Comparison of ENCODE assay signal across 10 mouse cellular contexts in genomic region chr9:72635134-72635533, GRCm38 (mm10). TPM values are rescaled to one million over a fixed set of nuclear protein-coding genes. Genes with fewer than 3 reads are reported as not detected.
DNase-seq lines count a peak whose midpoint lies in the region; ATAC-seq and TF ChIP-seq lines count a peak whose summit lies in the region.
"Had no signal": no experiment of that assay in that cellular context is flagged by ENCODE, and none has a peak within 500 bp of the region (broad histone marks: within the 10 kb centered on the region; RNA-seq: fewer than 3 reads in every experiment).

No protein-coding gene starts in this region.

- no peaks in the 10 kb centered on the region for H3K27me3 ChIP-seq in kidney, adult 2 months (replicated peaks; ENCODE audit: control insufficient read depth, insufficient read depth, low read length)
- H3K27me3 ChIP-seq in kidney, embryonic 14.5 days (ENCODE audit: control insufficient read depth, insufficient read depth, low read length) = no peaks in the 10 kb centered on the region
- no peaks in the 10 kb centered on the region for H3K27me3 ChIP-seq in C2C12 (ENCODE audit: control insufficient read depth, insufficient read depth, insufficient read length)
- H3K27me3 ChIP-seq: hindbrain, embryonic 15.5 days; megakaryocyte, embryonic 14.5 days had no signal

- TF ChIP-seq CTCF in kidney, adult 2 months (conservative IDR thresholded peaks at IDR 0.05; ENCODE audit: insufficient read depth, insufficient read length, low read depth, low read length) = peak; percentile 31
- peak; percentile 33 for TF ChIP-seq CTCF in C2C12 (IDR thresholded peaks at IDR 0.05; ENCODE audit: control insufficient read depth, insufficient read depth, insufficient read length)

- no peak overlapping the region for H3K27ac ChIP-seq in kidney, adult 2 months (ENCODE audit: insufficient read depth, low read depth, low read length)
- H3K27ac ChIP-seq in kidney, embryonic 14.5 days (ENCODE audit: low read depth, low read length) = no peak overlapping the region
- H3K27ac ChIP-seq: hindbrain, embryonic 15.5 days had no signal

- no peak overlapping the region for H3K4me3 ChIP-seq in kidney, adult 2 months (ENCODE audit: insufficient read depth, low read depth, low read length)
- no peak overlapping the region for H3K4me3 ChIP-seq in kidney, embryonic 14.5 days (ENCODE audit: low read length)
- no peak overlapping the region for H3K4me3 ChIP-seq in C2C12 (ENCODE audit: insufficient read depth, poor library complexity, severe bottlenecking)
- H3K4me3 ChIP-seq: hindbrain, embryonic 15.5 days; megakaryocyte, embryonic 14.5 days had no signal

- no peak overlapping the region for H3K4me2 ChIP-seq in kidney, embryonic 14.5 days (replicated peaks; ENCODE audit: low read depth, low read length)
- H3K4me2 ChIP-seq: hindbrain, embryonic 15.5 days had no signal

- no peaks in the 10 kb centered on the region for H3K36me3 ChIP-seq in kidney, adult 2 months (ENCODE audit: control insufficient read depth, insufficient read depth, low read length)
- no peaks in the 10 kb centered on the region for H3K36me3 ChIP-seq in kidney, embryonic 14.5 days (ENCODE audit: control insufficient read depth, insufficient read depth, low read length)
- no peaks in the 10 kb centered on the region for H3K36me3 ChIP-seq in C2C12 (ENCODE audit: control insufficient read depth, insufficient read depth)
- H3K36me3 ChIP-seq: hindbrain, embryonic 15.5 days had no signal

- no peak overlapping the region for H3ac ChIP-seq in C2C12 (ENCODE audit: control insufficient read depth, insufficient read length, low read depth)

- DNase-seq in CD4-positive, CD25-positive, alpha-beta regulatory T cell, adult 2 months (ENCODE audit: low read depth, low spot score) = peak; percentile 43
- DNase-seq in kidney, adult 2 months = peak; percentile 55
- DNase-seq in adrenal gland, adult 2 months = no peak
- DNase-seq in left cerebral cortex, adult 18-20 months (ENCODE audit: low spot score in 2 of 2) = no peak

- H3K79me2 ChIP-seq in C2C12 (ENCODE audit: control insufficient read depth, insufficient read depth) = no peaks in the 10 kb centered on the region

- no peak for ATAC-seq in CD4-positive, CD25-positive, alpha-beta regulatory T cell, adult 4 months
- no peak for ATAC-seq in kidney, embryonic 14.5 days (ENCODE audit: low FRiP score, low TSS enrichment)
- 0 out of 2 replicates have a peak, but pooled peaks have one; percentile 58 for ATAC-seq in erythroid progenitor cell, adult 5-6 weeks (replicated peaks; ENCODE audit: low FRiP score, poor library complexity, severe bottlenecking)

- H3K79me3 ChIP-seq in C2C12 (ENCODE audit: low read depth) = no peaks in the 10 kb centered on the region

- H3K4me1 ChIP-seq in kidney, adult 2 months (ENCODE audit: control insufficient read depth, insufficient read depth, low read length) = peaks cover 6% of the 10 kb centered on the region
- H3K4me1 ChIP-seq in kidney, embryonic 14.5 days (ENCODE audit: control insufficient read depth, insufficient read depth, low read length) = peaks cover 9% of the 10 kb centered on the region; the same call in 1 of the 2 replicates

- no peak for TF ChIP-seq POLR2A in kidney, adult 2 months (IDR thresholded peaks at IDR 0.05; ENCODE audit: low read depth, low read length)

- H3K9ac ChIP-seq in kidney, embryonic 14.5 days (ENCODE audit: low read depth, low read length) = no peak overlapping the region
- H3K9ac ChIP-seq: hindbrain, embryonic 15.5 days had no signal

- H3K9me3 ChIP-seq in kidney, embryonic 14.5 days (ENCODE audit: control insufficient read depth, low read length) = no peaks in the 10 kb centered on the region
- H3K9me3 ChIP-seq: hindbrain, embryonic 15.5 days; megakaryocyte, embryonic 14.5 days had no signal

TF ChIP-seq in C2C12, 6 proteins besides CTCF, POLR2A, EP300 and RAD21:
- TF ChIP-seq CEBPB (IDR thresholded peaks at IDR 0.05; ENCODE audit: low read depth) (no peak), USF1 (IDR thresholded peaks at IDR 0.05; ENCODE audit: low read depth) (no peak), MYOG (IDR thresholded peaks at IDR 0.05; ENCODE audit: control insufficient read depth, extremely low read depth, insufficient read length) (no peak), MYOD1 (IDR thresholded peaks at IDR 0.05; ENCODE audit: control insufficient read depth, insufficient read length, low read depth) (no peak), MAX (IDR thresholded peaks at IDR 0.05) (no peak), FOSL1 (IDR thresholded peaks at IDR 0.05; ENCODE audit: insufficient read depth, low read length, poor library complexity, severe bottlenecking) (no peak)

RNA-seq across cellular contexts. Expression of gene Nedd4, which starts 27.0 kb away (rescaled TPM):
- 1 to 10 TPM; 4.5 to 4.7 TPM for polyA plus RNA-seq in CD4-positive, CD25-positive, alpha-beta regulatory T cell, adult 4 months (2017; shearing (Covaris generic))
- 104 and 118 TPM in 2 replicates for polyA plus RNA-seq in kidney, adult 2 months (2012; rRNA removed)
- polyA plus RNA-seq in kidney, embryonic 14.5 days (2014; fragmentation: Nextera tagmentation; extraction: Ambion mirVana) = 448 and 806 TPM in 2 replicates
- polyA plus RNA-seq in C2C12 (2012; fragmentation: generic; extraction: Trizol) = 215 TPM
- 47.8 and 53.0 TPM in 2 replicates for total RNA-seq in erythroid progenitor cell, adult 5-6 weeks (2015; ENCODE audit: low replicate concordance)
- 52.5 and 67.9 TPM in 2 replicates for total RNA-seq in erythroid progenitor cell, adult 5-6 weeks (2017; ENCODE audit: low replicate concordance)
- 100 to 1,000 TPM; 393 to 436 TPM for total RNA-seq in adrenal gland, adult 2 months (2021)
- 139 and 169 TPM in 2 replicates for polyA plus RNA-seq in adrenal gland, adult 2 months (2012; rRNA removed)
- total RNA-seq in left cerebral cortex, adult 18-20 months (2021) = 100 to 1,000 TPM; 289 to 298 TPM

Comparison
In these comparisons a context has a peak if more than half of its experiments do, and no peak if none do; other contexts are left out.
1. DNase-seq: peak in CD4-positive, CD25-positive, alpha-beta regulatory T cell, adult 2 months (single experiment) and kidney, adult 2 months (single experiment); none in adrenal gland, adult 2 months (single experiment) and left cerebral cortex, adult 18-20 months (0 of 2).
2. RNA of gene Nedd4, which starts 27.0 kb away (polyA plus RNA-seq): 448 to 806 TPM in kidney, embryonic 14.5 days, 215 TPM in C2C12 (single experiment), 139 to 169 TPM in adrenal gland, adult 2 months and 104 to 118 TPM in kidney, adult 2 months; 4.5 to 4.7 TPM in CD4-positive, CD25-positive, alpha-beta regulatory T cell, adult 4 months; every median in the first group is over 10 times any median in the second.